Mouse (Mus musculus): Measurements from ENCODE around the gene Ahsa1.
A peak's percentile ranks its signal among the peaks of the same experiment; 100 is the strongest.
"Not testable (repeated sequence)": the region's sequence is repeated elsewhere in the genome, so short reads cannot be mapped to it uniquely, and the experiment has no call there.

Ahsa1 gene

GRCm38 (mm10) chr12:87266108-87266826 lies at the start of gene Ahsa1, which contains the start of gene Vipas39:
Gene Ahsa1, plus strand, starts transcription at chr12:87266479.
Gene Vipas39, minus strand, starts transcription at chr12:87266256.
- peak; percentile 88 to 92 for DNase-seq

- DNase-seq: no peak
Measured at GRCm38 (mm10) chr12:87217596-87217995, 48.7 kb upstream of the Ahsa1 start.

DNA sequence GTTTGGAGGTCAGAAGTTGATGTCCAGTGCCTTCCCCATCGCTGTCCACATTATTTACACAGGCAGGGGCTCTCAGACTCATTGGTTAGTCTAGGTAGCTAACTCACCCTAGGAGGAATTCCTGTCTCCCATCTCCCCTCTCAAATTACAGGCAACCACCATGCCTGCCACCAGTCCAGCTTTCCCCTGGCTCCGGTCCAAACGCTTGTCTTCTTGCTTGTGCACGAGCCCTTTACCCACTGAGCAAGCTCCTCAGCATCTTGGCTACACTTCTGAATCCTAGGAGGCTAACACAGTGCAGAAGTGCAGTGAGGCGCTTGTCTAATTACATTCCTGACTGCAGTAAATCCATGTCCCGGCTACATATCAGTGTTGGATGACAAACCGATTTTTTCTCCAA lies 46.9 kb upstream of the Ahsa1 start:
- DNase-seq: no peak

GRCm38 (mm10) chr12:87224950-87225349 lies 41.3 kb upstream of the Ahsa1 start:
- DNase-seq: no peak

DNA sequence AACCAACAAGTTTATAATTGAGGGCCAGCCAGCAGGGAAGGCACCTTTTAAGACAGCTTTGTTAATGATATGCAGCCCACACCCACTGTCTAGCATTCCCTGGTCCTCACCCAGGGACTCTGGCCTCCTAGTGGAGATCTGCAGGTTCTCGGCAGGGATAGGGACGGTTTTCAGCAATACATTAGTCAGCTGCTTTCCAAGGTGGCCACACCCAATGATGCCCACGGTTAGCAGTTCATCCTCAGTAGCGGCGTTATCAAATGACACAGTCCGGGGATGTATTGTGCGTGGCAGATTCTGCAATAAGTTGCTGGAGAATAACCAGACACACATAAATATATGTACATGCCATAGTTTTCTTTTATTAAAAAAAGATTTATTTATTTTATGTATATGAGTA lies 39.5 kb upstream of the Ahsa1 start:
- DNase-seq: no peak

- DNase-seq: no peak
Measured at GRCm38 (mm10) chr12:87229633-87230032, 36.6 kb upstream of the Ahsa1 start.

- DNase-seq: no peak
Measured at GRCm38 (mm10) chr12:87230379-87230895, 35.8 kb upstream of the Ahsa1 start.

DNA sequence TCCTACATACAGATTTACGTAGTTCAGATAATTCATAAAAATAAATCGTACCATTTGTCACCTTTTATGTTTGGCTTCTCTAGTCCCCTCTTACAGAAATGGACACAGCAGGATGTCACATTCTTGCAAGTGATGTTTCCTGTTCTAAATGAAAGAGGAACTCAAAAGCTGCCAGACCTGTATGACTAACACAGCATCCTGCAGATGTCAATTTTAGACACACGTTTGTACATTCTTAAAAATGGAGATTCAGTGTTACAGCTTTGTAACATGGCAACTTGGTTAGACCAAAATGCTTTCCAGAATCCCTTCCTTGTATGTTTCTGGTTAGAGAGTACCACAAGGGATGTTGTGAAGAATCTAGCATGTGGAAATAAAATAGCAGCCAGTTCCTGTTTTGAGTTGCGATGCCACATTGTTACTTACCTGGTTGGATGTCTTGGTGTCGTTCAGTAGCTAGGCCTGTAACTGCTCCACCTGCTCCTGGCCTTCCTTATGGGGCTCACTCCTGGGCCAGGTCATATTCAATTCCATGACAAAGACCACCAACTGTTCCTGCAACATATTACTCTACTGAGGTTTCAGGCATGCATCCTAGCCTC lies 29.3 kb upstream of the Ahsa1 start:
- DNase-seq: no peak

DNA sequence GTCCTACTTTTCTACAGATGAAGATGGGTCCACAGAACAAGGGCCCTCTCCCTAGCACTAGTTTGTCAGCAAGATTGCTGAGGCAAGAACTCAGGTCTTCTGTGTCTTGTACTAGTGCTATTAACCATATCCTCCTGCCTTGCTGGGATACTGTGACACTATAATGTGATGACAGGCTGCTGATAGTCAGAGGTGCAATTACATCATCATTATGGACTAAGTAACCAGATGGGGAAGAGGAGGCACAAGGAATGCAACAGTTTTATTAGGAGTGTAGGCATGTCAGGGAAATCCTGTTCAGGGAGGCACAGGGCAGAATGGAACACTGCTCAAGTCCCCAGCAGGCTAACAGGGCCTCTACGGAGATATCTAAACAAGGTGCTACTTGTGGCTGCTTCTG lies 27.6 kb upstream of the Ahsa1 start, which contains the start of gene Noxred1:
Gene Noxred1 (minus strand): TSS at position 101 of the 400 bp plus-strand sequence.
- DNase-seq: no peak

GRCm38 (mm10) chr12:87250161-87250560 lies 16.1 kb upstream of the Ahsa1 start:
- no peak for DNase-seq

DNA sequence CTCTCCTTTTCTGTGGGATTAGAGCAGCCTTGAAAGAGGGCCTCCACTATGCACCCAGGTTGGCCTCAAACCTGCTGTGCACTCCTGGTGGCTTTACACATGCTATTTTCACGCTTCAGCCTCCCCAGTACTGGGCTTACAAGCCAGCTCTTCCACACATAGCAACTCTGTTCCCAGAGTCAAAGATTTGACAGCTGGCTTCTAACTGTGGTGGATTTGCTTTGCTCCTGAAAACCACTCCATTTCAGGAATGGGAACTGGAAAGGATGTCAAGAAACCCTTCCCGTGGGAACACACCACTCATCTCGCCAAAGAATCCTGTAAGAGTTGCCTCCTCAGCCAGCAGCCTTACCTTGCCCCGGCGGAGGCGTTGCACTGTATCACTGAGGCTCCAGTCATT lies 12.4 kb upstream of the Ahsa1 start:
- DNase-seq: no peak

DNA sequence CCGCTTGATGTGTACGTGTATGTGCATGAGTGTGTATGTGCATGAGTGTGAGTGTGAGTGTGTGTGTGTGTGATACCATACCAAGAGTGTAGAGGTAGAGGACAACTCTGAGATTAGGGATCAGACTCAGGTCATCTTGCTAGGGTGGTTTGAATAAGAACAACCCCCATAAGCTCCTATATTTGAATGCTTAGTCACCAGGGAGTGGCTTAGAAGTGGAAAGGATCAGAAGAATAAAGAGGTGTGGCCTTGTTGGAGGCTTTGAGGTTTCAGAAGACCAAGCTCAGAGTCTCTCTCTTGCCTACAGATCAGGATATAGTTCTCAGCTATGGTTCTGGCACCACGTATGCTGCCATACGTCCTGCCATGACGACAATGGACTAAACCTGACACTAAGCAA lies 9.7 kb upstream of the Ahsa1 start:
- DNase-seq: no peak

GRCm38 (mm10) chr12:87260562-87260961 lies 5.7 kb upstream of the Ahsa1 start:
- DNase-seq: no peak

- no peak for DNase-seq
Measured at GRCm38 (mm10) chr12:87265444-87265843, 835 bp upstream of the Ahsa1 start.

- DNase-seq: no peak
Measured at GRCm38 (mm10) chr12:87266827-87267603, 736 bp downstream of the Ahsa1 start.

DNA sequence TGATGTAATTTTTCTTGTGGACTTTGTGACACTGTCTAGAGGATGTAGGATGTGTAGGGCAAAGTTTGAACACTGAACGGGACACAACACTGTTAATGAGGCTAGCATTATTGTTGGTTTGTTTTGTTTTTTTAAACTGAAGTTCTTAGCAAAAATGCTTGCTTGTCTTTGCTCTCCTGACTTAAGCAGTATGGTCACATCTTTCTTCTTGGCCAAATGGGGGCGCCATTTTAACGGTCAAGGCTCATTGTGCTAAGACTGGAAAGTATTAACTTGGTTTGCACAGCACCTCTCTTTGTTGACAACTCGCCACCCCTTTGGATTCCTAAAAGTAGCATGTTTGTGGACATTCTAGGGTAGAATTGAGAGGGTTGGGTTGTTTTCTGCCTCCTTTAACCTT lies 1.4 kb downstream of the Ahsa1 start:
- peak in 1 of 2 experiments; percentile 53 for DNase-seq

- no peak for DNase-seq
Measured at GRCm38 (mm10) chr12:87274853-87275831, 8.9 kb downstream of the Ahsa1 start.

DNA sequence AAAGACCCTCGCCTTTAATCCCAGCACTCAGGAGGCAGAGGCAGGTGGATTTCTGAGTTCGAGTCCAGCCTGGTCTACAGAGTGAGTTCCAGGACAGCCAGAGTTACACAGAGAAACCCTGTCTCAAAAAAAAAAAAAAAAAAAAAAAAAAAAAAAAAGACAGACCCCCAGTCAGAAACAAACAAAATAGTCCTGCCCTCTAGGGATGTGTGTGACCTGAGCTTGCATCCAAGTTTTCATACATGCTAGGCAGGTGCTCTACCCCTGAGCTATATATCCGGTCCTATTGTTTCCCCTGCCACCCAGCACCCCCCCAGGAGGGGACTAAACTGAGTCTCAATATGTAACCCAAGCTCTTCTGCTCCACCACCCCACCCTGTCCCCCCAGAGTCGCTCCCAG lies 11.0 kb downstream of the Ahsa1 start:
- DNase-seq: not testable (repeated sequence)

GRCm38 (mm10) chr12:87278118-87278730 lies 11.9 kb downstream of the Ahsa1 start:
- DNase-seq: peak in 1 of 2 experiments; percentile 34

DNA sequence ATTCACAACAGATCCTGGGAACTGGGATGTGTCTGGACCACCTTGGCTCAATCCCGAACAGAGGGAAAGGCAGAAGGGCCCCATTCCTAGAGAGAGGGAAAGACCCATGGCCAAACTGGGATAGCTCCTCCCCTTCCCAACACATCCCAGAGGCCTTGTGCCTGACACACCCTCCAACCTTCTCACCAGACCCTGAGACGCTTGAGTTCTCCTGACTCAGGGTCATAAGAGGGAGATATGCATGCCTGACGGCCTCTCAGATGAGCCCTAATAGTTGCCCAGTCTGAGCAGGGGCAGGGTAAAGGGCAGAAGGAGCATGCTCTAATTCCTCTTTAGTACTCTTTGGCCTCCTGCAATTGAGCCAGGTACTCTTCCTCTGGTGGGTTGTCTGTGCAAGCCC lies 13.1 kb downstream of the Ahsa1 start:
- DNase-seq: no peak

DNA sequence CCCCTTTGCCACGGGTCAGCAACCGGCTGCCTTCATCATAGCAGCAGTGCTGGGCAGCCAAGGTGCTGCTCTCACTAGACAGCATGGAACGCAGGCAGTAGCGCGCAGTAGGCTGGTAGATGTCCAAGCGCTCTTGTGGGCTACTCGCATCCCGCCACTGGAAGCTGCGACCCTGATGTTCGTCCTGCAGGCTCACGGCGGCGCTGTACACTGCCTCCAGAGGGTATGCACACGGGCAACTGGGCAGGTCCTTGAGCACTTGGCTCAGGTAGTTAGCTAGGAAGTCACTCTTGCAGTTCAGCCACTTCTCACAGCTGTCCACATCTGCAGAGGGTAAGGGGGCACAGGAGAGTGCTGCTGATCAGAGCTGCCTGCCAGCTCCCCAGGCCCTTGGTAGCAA lies 13.6 kb downstream of the Ahsa1 start:
- DNase-seq: peak; percentile 31 to 58

- DNase-seq: no peak
Measured at GRCm38 (mm10) chr12:87281766-87282165, 15.5 kb downstream of the Ahsa1 start.
